Mouse (Mus musculus) cerebellum, adult 2 months (tissue): ENCODE results near the gene Tctn1. TPM values are rescaled to one million over a fixed set of nuclear protein-coding genes. Genes with fewer than 3 reads are reported as not detected.

ENCODE experiments used
- DNase-seq, 2 experiments: peaks; one replicate each; pipeline ENCODE4 v3.0.0; 2021
- H3K27ac ChIP-seq: fragments of 200-500 bp; 2 replicates; pipeline ENCODE4 v1.5.1; 2012; ENCODE audit warnings: low read length, control low read depth, inconsistent platforms; ENCODE audit not compliant: insufficient read depth
- H3K27me3 ChIP-seq: fragments of 200-500 bp; 2 replicates; pipeline ENCODE4 v1.6.1; 2012; ENCODE audit warnings: inconsistent platforms, mild to moderate bottlenecking, low read length, moderate library complexity; ENCODE audit not compliant: control insufficient read depth, insufficient read depth
- H3K4me1 ChIP-seq: fragments of 200-500 bp; 2 replicates; pipeline ENCODE4 v1.6.1; 2011; ENCODE audit warnings: low read length; ENCODE audit not compliant: control insufficient read depth, insufficient read depth
- H3K4me3 ChIP-seq: fragments of 200-500 bp; replicated peaks from 2 replicates; pipeline ENCODE3; 2011; ENCODE audit warnings: mild to moderate bottlenecking, low read depth, low read length, control low read depth; ENCODE audit not compliant: insufficient read depth
- CTCF ChIP-seq: fragments of 200-500 bp; IDR thresholded peaks from 2 replicates; pipeline ENCODE4 v1.5.1; 2011; ENCODE audit warnings: low read depth, mild to moderate bottlenecking, control low read depth, low read length, moderate library complexity, borderline replicate concordance; ENCODE audit not compliant: insufficient read depth
- POLR2A ChIP-seq: fragments of 200-500 bp; IDR thresholded peaks from 2 replicates; pipeline ENCODE4 v1.6.1; 2011; ENCODE audit warnings: low read length, control low read depth, borderline replicate concordance; ENCODE audit not compliant: insufficient read depth
- WGBS: fragments of 180-500 bp; shearing (Covaris S2); methylation state at CpG from one replicate; pipeline ENCODE4 v1.1.7; 2018; 5-methylcytosine and 5-hydroxymethylcytosine counted together
- polyA plus RNA-seq: library from polyadenylated mRNA; depleted of rRNA; stranded (reverse); fragments of >200 nt; gene quantifications from 2 replicates; pipeline ENCODE4 v1.2.3, GENCODE M21; 2012

Tctn1 gene
- polyA plus RNA-seq, 1 experiment: 29.2 TPM

GRCm38 (mm10) chr5:122233077-122233581, 31.1 kb downstream of the Tctn1 start:
- 93% methylated on average over 14 of the region's 14 CpGs for WGBS
- peaks cover 15% of the 10 kb centered on the region; the same call in 1 of the 2 replicates for H3K4me1 ChIP-seq
- H3K27ac ChIP-seq: no peak overlapping the region
- no peak for TF ChIP-seq CTCF
- no peaks in the 10 kb centered on the region for H3K27me3 ChIP-seq
- no peak overlapping the region for H3K4me3 ChIP-seq
- no peak for DNase-seq

GRCm38 (mm10) chr5:122232004-122232403, 32.3 kb downstream of the Tctn1 start:
- TF ChIP-seq CTCF: no peak
- TF ChIP-seq POLR2A: no peak
- peaks cover 15% of the 10 kb centered on the region; the same call in 1 of the 2 replicates for H3K4me1 ChIP-seq
- 90% methylated on average over 5 of the region's 5 CpGs for WGBS
- no peak overlapping the region for H3K4me3 ChIP-seq
- H3K27me3 ChIP-seq: no peaks in the 10 kb centered on the region
- DNase-seq: no peak
- H3K27ac ChIP-seq: no peak overlapping the region

GRCm38 (mm10) chr5:122231431-122231830, 32.8 kb downstream of the Tctn1 start:
- no peaks in the 10 kb centered on the region for H3K27me3 ChIP-seq
- no peak overlapping the region for H3K4me3 ChIP-seq
- no peak overlapping the region for H3K27ac ChIP-seq
- H3K4me1 ChIP-seq: peaks cover 15% of the 10 kb centered on the region; the same call in 1 of the 2 replicates
- WGBS: 87% methylated on average over 6 of the region's 6 CpGs
- no peak for DNase-seq
- TF ChIP-seq CTCF: no peak
- no peak for TF ChIP-seq POLR2A

- H3K27ac ChIP-seq: no peak overlapping the region
- H3K4me1 ChIP-seq: peaks cover 15% of the 10 kb centered on the region; the same call in 1 of the 2 replicates
- WGBS: 96% methylated on average over 4 of the region's 4 CpGs
- no peak for DNase-seq
- no peak overlapping the region for H3K4me3 ChIP-seq
- no peaks in the 10 kb centered on the region for H3K27me3 ChIP-seq
- TF ChIP-seq POLR2A: no peak
Measured at GRCm38 (mm10) chr5:122230816-122231215, 33.4 kb downstream of the Tctn1 start.

GRCm38 (mm10) chr5:122228772-122229171, 35.5 kb downstream of the Tctn1 start:
- DNase-seq: no peak
- no peak overlapping the region for H3K27ac ChIP-seq
- no peak overlapping the region for H3K4me3 ChIP-seq
- H3K4me1 ChIP-seq: peaks cover 2% of the 10 kb centered on the region; the same call in 1 of the 2 replicates
- no peak for TF ChIP-seq CTCF
- TF ChIP-seq POLR2A: no peak
- WGBS: 30% methylated on average over 4 of the region's 4 CpGs
- H3K27me3 ChIP-seq: no peaks in the 10 kb centered on the region

- H3K4me1 ChIP-seq: no peaks in the 10 kb centered on the region
- 75% methylated on average over 3 of the region's 3 CpGs for WGBS
- TF ChIP-seq POLR2A (no peak), CTCF (no peak)
- DNase-seq: no peak
- no peak overlapping the region for H3K27ac ChIP-seq
- no peaks in the 10 kb centered on the region for H3K27me3 ChIP-seq
- no peak overlapping the region for H3K4me3 ChIP-seq
Measured at GRCm38 (mm10) chr5:122228271-122228765, 35.9 kb downstream of the Tctn1 start.

- Histone ChIP-seq H3K4me3 (no peak overlapping the region), H3K27ac (no peak overlapping the region), H3K27me3 (no peaks in the 10 kb centered on the region), H3K4me1 (no peaks in the 10 kb centered on the region)
- 93% methylated on average over 2 of the region's 2 CpGs for WGBS
- DNase-seq: no peak
- no peak for TF ChIP-seq POLR2A
- TF ChIP-seq CTCF: no peak
Measured at GRCm38 (mm10) chr5:122224291-122224690, 40.0 kb downstream of the Tctn1 start.

GRCm38 (mm10) chr5:122221085-122221484, 43.2 kb downstream of the Tctn1 start:
- Histone ChIP-seq H3K4me1 (no peaks in the 10 kb centered on the region; the same call in 1 of the 2 replicates), H3K27ac (no peak overlapping the region), H3K4me3 (no peak overlapping the region), H3K27me3 (no peaks in the 10 kb centered on the region)
- 89% methylated on average over 4 of the region's 4 CpGs for WGBS
- TF ChIP-seq POLR2A: no peak
- no peak for DNase-seq
